Mouse (Mus musculus): ENCODE measurements around the gene Ppm1j. TPM values are rescaled to one million over a fixed set of nuclear protein-coding genes. Genes with fewer than 3 reads are reported as not detected.
A peak's percentile ranks its signal among the peaks of the same experiment; 100 is the strongest.
"Not testable (repeated sequence)": the region's sequence is repeated elsewhere in the genome, so short reads cannot be mapped to it uniquely, and the experiment has no call there.

Ppm1j gene
- total RNA-seq (2021), result 1 to 10 TPM; 8.8 to 9.2 TPM
- long read RNA-seq, experiment 1, partial matches to known transcripts, result 1 of 8 reads
- long read RNA-seq, experiment 1, other reads (novel, unspliced or antisense), result 6 of 8 reads
- long read RNA-seq, experiment 2, partial matches to known transcripts, result 9 of 19 reads
- long read RNA-seq, experiment 2, other reads (novel, unspliced or antisense), result 7 of 19 reads

DNA sequence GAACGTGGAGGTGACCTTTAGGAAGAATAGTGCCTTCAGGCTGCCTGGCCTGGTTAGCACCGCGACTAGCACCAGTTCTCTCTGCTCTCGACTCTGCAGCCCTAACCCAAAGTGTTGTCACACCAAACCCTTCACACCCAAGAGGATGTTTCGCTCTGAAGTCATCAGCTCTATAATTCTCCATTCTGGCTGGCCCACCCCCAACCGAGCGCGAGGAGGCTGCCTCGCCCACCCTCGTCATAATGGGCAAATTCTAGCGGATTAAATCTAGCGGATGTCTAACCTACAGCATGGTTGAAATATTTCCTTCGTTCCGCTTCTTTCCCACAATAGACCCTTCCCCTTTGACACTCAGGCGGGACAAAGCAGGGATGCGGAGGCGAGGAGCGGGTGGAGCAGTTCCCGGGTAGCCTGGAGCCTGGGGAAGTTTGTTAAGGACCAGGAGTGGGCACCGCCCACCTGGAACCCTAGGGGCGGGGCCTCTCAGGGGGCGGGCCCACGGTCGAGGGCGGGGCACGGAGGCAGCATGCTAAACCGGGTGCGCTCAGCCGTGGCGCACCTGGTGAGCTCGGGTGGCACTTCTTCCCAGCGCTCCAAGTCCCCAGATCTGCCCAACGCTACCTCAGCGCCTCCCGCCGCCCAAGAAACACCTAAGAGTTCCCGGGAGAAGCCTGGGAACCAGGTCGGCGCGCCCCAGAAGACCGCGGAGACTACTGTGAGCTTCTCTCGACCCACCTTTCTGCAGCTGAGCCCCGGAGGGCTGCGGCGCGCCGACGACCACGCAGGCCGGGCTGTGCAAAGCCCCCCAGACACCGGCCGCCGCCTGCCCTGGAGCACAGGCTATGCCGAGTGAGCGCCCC, at the start of gene Ppm1j:
Ppm1j (plus strand) TSS at position 496 of the 860 bp plus-strand sequence.
- DNase-seq (ENCODE audit: low spot score in 2 of 2), result no peak

DNA sequence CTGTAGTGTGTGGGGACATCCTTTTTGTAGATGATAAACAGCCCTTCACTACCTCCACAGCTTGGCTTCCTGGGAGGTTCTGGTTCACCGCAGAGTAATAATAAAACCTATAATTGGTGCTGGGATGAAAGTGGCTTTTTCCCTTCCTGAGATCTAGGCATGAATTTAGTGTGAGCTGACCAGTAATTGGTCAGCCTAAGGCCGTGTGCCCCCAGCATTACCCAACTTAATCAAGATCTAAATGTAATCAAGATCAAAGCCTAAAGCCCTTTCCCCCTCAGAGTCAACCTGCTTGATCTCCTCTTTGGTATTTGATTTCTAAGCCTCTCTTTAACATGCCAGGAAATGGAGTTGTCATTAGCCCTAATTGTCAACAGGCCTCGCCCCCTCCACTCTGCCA, 47.9 kb upstream of the Ppm1j start:
- DNase-seq (ENCODE audit: low spot score in 2 of 2), result no peak

DNA sequence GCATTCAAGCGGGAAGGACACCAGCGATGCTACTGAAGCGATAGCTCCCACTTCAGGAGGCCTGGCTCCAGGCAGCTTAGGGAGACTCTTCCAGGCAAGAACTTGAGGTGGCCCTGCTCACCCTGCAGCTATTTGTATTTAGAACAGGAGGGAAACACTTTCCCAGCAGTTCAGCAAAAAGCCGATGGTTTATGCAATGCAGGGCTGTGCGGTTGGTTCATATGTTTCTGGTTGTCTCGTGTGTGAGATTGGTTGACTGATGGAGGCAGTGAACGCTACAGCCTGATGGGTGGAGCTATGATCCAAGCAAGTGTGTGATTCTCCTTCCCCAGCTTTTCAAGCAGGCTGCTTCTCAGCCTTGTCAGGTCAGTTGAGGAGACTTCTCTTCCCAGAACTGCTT, 46.2 kb upstream of the Ppm1j start:
- no peak for DNase-seq (ENCODE audit: low spot score in 2 of 2)

DNA sequence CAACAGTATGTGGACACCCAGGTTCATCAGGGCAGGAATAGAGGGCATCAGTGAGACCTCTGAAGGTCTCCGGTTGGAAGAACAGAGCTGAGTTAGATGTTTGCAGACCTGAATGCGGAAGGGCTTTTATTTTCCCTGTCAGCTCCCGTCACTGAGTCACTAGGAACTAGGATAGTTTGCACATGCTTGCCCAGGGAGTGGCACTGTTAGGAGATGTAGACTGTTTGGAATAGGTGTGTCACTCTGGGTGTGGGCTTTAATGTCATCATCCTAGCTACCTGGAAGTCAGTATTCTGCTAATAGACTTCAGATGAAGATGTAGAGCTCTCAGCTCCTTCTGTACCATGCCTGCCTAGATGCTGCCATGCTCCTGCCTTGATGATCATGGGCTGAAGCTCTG, 38.9 kb upstream of the Ppm1j start:
- no peak for DNase-seq (ENCODE audit: low spot score in 2 of 2)

DNA sequence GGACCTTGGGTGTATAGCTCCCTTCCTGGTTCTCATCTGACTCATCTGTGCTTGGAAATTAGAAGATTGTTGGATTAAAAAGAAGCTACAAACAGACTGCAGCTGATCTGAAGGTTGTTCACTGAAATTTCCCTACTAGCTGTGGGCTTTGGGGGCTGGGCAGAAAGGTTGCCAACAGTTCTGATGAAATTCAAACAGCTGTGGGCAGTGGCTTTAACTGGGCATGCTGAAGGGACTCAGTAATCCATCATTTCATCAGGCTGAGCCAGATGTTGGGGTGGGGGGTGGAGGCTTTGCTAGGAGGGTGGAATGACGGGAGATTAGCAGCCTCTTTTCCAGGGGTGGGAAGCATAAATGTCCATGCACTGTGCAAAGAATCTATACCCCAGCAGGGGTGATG, 37.7 kb upstream of the Ppm1j start:
- DNase-seq (ENCODE audit: low spot score in 2 of 2), result no peak

DNA sequence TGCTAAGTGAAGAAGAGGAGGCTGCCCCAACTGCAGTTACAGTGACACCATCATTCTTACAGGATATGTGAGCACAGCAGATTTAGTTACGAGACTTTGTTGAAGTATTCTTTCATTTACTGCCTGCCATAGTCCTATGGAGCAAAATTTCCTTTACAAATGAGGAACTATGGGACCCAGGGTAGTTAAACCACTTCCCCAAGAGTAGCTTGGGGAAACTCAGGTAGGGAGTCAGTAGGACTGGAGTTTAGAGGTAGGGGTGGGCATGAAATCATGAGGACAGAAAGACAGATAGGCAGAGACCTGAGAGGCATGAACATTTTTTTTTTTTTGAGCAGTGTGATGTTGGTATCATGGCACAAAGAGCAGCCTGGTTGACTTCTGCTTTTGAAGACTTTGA, 37.0 kb upstream of the Ppm1j start:
- no peak for DNase-seq (ENCODE audit: low spot score in 2 of 2)

DNA sequence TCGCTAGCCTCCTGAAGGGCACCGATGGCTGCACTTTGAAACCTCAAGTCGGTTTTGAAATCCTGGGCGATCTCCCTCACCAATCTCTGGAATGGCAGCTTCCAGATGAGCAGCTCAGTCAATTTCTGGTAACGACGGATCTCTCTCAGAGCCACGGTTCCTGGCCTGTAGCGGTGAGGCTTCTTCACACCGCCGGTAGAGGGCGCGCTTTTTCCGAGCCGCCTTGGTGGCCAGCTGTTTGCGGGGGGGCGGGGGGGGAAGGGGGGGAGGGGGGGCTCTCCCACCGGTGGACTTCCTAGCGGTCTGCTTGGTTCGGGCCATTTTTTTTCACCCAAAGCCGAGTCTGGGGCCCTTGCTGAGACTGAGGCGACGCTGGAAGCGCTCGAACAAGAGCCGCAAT, 28.0 kb upstream of the Ppm1j start:
- not testable (repeated sequence) for DNase-seq (ENCODE audit: low spot score in 2 of 2)

DNA sequence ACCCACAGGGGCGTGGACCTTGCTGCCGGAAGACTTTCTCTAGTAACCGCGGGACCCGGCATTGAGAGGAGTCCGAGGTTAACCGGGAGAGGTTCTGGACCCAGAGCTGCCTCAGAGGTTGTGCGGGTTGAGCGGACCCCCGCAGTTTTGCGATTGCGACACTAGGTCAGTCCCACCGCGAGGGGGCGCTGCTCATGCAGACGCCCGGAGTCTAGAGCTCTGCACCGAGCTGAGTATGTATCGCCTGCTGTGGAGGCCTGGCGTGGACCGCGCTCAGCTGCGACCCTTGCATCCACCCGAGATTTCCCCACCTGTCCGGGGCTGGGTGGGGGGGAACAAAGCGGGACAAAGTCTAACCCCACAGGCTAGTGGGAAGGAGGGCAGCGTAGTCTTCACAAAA, 22.4 kb upstream of the Ppm1j start:
- DNase-seq (ENCODE audit: low spot score in 2 of 2), result peak; percentile 36 to 43

DNA sequence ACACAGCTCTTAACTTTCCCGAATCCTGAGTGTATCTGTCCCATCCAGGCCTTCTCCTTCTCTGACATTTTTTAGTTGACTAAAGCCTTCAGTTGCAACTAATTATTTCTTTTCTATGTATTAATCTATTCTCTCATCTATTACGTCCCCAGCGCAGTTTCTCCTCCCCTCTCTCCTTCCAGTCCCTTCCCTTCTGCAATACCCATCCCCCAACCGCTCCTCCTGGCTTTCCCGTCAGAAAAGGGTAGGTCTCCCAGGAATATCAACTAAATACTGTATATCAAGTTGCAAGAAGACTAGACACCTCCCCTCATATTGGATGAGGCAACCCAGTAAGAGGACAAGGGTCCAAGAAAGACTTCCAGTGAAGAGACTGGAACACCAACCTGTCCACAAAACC, 22.0 kb upstream of the Ppm1j start:
- no peak for DNase-seq (ENCODE audit: low spot score in 2 of 2)

DNA sequence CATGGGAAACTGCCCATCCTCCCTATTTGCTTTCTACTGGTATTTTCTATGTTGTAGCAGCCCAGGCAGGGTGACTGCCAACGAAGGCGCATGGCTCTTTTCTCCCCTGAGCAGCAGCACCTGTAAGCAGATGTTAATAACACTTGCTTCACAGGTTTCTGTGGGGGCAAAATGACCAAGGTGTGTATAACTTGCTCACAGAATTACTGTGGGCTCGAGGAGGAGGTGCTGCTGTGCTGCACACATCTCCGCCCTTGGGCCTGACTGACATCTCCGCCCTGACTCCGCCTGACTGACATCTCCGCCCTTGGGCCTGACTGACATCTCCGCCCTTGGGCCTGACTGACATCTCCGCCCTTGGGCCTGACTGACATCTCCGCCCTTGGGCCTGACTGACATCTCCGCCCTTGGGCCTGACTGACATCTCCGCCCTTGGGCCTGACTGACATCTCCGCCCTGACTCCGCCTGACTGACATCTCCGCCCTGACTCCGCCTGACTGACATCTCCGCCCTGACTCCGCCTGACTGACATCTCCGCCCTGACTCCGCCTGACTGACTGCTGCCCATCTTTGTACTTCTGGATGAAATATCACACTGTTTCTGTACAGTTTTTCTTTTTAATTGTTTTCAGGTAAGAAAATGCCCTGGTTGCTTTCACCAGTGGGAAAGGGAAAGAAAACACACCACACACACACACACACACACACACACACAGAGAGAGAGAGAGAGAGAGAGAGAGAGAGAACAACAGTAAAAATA, 18.6 kb upstream of the Ppm1j start:
- DNase-seq (ENCODE audit: low spot score in 2 of 2), result not testable (repeated sequence)

DNA sequence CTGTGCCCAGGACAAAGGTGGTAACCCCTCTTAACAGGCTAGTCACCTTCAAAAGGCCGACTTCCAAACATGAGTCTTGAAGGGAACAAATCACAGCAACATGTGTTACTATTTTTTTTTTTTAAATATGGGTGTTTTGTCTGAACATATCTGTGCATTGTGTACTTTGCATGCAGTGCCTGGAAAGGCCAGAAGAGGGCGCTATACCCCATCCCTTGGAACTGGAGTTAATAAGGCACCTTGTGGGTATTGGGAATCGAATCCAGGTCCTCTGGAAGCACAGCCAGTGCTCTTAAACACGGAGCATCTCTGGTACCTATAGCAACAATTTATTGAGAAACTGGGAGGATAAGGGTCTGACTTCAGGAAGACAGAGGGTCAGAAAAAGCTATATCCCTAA, 15.8 kb upstream of the Ppm1j start:
- no peak for DNase-seq (ENCODE audit: low spot score in 2 of 2)

DNA sequence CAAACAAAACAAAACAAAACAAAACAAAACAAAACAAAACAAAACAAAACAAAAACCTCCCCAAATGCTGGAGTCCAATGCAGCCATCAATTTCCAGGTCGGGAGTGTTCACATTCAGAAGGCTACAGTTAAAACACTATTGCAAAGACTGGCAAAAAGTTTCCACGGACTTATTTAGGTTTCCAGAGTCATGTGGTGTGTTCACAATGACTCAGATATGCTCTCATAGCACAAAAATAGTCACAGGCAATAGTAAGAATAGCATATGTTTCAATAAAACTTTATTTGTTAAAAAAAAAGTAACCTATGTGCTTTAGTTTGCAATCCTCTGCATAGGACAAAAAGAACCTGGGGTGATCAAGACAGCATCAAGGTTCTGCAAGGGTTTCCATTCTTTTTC, 13.7 kb upstream of the Ppm1j start:
- no peak for DNase-seq (ENCODE audit: low spot score in 2 of 2)

DNA sequence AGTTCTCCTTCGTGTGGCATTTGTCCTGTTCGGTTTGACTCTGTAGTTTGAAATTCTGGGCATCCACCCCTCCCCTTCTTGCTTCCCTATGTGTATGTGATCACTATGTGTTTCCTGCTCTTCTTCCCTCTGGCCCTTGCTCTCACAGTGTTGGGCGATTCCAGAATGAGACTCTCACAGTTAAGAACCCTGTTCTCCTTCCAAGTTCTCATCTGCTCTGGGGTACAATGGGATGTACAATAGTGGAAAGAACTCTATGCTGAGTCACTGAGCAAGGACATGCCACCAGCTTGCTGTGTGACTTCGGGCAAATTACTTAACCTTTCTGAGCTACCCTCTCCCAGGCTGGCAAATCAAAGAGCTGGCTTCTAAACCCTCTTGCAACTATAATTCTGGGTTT, 13.1 kb upstream of the Ppm1j start:
- DNase-seq (ENCODE audit: low spot score in 2 of 2), result no peak

DNA sequence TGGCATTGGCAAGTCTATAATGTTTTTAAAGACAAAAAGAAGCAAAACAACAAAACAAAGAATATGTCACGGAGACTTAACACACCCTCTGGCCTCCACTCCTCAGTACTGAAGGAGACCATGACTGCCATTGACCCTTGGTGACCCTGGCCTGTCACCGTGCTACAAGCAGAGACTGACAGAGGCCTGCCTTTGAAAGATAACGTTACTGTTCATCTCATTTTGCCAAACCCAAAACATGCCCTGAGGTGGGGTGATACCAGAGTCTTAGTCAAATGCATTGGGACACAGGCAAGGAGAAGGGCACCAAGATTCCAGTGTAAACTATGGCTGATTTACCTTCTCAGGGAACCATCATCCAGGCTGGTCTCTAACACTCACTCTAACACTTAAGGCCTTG, 11.7 kb upstream of the Ppm1j start:
- no peak for DNase-seq (ENCODE audit: low spot score in 2 of 2)

DNA sequence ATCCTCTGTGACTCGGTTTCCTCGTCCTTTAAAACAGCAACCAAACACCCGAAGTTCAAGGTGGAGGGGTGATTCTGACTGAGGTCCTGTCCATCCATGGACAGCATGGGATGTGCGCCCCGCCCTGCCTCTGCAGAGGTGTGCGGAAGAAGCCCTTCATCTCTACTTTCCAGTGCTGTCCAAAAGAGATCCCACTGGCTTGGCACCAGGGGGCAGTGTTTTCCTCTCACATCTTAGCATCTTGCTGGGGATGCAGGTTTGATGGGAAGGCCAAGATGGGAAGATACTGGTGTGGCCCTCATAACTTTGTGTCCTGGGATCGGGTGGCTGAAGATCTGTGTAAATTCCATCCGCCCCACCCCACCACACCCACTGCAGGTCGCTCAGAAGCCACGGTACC, 10.8 kb upstream of the Ppm1j start:
- DNase-seq (ENCODE audit: low spot score in 2 of 2), result peak in 1 of 2 experiments; percentile 24

DNA sequence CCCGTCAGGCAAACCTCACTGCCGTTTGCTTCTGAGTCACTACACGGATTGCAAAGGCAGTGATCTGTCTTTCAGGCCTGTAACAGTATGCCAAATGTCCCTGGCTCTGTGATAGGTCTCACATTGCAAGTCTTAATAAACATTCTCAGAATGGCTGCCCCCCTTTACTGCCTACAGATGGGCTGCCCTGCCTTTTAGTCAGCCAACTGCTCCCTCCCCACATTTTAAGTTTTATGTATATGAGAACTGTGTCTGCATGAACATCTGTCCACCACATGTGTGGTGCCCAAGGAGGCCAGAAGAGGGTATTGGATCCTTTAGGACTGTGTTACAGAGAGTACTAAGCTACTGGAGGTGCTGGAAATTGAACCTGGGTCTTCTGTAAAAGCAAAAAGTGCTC, 9.9 kb upstream of the Ppm1j start:
- no peak for DNase-seq (ENCODE audit: low spot score in 2 of 2)

DNA sequence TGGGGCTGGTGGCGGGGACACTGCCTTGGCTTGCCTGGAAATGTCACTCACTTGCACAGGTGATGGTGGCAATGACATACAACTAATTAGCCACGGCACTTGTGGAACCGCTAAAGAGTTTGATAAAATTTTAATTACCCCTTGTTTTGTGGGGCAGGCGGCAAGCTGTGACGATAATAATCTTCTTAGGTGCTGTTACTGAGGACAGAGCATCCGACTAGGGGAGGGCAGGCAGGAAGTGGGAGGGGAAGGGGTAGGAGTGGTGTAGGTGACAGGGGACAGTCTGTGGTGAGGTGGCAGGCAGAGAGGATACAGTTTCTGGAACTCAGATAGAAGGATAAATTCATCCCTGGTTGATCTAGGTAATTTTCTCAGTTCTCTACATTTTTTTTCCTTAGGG, 9.4 kb upstream of the Ppm1j start:
- no peak for DNase-seq (ENCODE audit: low spot score in 2 of 2)

DNA sequence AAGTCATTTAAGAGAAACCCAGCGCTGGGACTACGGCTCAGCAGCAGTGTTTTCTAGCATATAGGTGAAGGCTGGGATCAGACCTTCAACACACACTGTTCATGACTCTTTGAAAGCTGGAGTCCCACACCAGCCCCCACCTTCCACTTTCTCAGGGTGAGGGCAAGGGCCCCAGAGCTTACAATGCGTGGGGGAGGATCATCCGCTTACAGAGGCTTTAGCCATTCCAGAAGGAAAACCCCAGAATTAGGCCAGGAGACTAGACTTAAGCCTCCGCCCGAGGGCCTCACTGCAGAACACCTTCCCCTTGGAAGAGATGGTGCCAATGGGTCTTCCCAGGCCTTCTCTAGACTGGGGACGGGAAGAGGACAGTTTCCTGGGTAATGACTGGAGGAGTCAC, 7.6 kb upstream of the Ppm1j start:
- no peak for DNase-seq (ENCODE audit: low spot score in 2 of 2)

DNA sequence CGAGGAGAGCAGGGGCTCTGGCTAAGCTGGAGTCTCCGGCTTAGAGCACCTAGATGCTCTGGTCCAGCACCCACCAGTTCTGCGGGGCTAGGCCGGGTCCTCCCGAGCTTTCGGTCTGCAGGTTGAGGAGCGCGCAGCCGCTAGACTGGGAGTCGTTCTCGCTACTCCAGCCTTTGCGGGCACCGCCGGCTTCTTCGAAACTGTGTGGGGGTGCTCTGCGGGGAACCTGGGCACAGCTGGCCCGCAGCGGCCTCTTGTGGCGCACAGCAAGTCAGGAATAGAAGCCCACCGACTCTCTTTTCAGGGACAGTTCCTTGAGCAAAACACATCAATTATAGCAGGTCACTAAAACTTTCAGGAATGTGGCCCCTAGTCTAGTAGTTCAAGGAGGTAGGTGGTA, 3.5 kb upstream of the Ppm1j start:
- no peak for DNase-seq (ENCODE audit: low spot score in 2 of 2)

DNA sequence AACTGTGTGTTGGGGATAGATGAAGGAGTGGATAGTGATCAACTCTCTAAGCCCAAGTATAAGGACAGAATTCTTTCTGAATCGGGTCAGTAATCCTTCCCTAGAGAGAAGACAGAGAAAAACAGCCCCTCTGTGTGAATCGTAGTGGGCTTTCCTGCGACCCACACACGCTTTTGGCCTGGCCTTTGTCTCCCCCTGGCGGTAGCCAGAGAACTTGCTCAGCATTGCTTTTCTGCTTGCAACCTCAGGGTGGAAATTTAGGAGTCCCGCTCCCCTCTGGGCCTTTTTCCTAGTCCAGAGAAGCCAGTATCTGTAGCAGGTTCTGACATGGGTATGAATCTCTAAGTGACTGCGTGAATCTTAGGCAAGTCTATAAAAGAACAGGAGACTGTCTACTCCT, 907 bp upstream of the Ppm1j start:
- no peak for DNase-seq (ENCODE audit: low spot score in 2 of 2)

DNA sequence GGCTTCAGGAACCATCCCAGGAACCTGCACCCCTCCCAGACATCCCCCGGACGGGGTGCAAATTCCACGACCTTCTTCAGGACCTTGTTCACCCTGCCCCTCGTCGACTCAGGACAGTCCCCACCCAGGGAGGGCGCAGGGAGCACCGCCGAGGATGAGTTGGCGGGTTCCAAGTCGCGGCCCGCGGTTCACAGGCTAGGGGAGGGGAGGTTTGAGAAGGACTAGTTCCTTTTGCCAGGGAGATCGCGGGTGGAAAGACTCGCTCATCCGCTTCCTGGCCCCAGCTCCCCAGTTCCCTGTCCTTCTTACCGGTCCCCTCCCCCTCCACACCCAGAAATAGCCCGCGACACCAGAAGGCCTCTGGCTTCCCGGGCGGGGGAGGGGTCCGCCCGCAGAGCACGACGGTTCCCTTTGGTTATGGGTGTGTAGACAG, 631 bp downstream of the Ppm1j start, which contains the start of gene Fam19a3:
Fam19a3 (minus strand) TSS at position 370 of the 433 bp plus-strand sequence.
- DNase-seq (ENCODE audit: low spot score in 2 of 2), result no peak

DNA sequence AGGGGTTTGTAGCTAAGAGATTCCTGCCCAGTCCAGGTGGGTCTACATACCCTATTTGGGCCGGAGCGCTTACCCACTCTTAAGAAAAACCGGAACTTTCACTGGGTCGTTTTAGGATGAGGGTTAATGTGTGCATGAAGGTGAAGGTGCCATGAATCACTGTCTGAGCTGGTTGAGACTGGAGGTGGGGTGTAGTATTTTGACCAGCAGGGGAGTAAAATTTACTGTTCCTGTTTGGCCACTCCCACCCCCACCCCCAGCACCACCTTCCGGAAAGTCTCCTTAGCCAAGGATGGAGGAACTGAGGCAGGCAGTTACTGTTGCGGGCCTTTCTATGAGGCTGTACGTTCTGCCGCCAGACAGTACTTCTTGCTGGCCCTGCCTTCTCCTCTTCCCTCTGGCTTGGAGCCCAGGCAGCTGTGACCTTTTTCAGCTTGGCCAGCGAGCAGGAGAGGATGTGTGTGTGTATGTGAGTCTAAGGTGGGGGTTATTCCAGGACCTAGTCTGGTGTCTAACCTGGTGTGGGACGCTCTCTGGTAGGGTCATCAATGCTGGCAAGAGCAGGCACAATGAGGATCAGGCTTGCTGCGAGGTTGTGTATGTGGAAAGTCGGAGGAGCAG, 1.3 kb downstream of the Ppm1j start:
- DNase-seq (ENCODE audit: low spot score in 2 of 2), result no peak

All from adrenal gland, postnatal 4 days (tissue).